Mouse (Mus musculus): Measurements from ENCODE around the gene Nop10.

Nop10 gene

DNA sequence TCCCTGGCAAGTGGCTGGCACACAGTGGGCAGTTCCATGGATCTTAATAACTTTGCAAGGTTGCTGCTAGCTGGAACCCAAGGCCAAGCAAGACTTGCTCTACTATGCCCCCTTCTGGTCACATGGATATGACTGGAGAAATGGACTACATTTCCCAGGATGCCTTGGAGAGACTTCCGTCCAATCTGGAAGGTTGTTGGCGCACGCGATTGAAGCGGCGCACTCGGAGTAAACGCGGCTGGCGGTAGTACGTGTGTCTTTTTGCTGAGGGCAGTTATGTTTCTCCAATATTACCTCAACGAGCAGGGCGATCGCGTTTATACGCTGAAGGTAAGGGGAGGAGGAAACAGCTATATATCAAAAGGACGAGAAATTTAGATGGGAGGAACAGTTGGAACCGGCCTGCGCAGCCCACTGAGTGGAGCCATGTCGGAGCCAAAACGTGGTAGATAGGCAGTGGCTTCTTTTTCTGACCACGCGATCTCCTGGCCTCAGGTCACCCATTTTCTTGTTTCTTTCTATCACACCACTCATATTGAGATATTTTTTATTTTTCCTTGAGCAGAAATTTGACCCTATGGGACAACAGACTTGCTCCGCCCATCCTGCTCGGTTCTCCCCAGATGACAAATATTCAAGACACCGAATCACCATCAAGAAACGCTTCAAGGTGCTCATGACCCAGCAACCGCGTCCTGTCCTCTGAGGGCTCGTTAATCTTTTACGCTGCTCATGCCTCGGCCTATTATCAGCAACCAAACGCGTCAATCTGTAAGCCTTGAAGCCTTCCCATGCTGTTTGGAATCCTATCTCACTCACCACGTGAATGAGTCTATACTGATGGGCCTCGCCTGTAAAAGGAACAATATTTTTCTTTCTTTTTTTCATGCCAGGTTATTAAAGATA is at the start of gene Nop10:
Gene Nop10, plus strand, starts transcription at position 179 of the 906 bp plus-strand sequence.
- DNase-seq (ENCODE audit: inconsistent ontology term): peak; percentile 83

- DNase-seq (ENCODE audit: inconsistent ontology term): peak; percentile 32
Observed at GRCm38 (mm10) chr2:112215977-112216376, 45.7 kb upstream of the Nop10 start.

DNA sequence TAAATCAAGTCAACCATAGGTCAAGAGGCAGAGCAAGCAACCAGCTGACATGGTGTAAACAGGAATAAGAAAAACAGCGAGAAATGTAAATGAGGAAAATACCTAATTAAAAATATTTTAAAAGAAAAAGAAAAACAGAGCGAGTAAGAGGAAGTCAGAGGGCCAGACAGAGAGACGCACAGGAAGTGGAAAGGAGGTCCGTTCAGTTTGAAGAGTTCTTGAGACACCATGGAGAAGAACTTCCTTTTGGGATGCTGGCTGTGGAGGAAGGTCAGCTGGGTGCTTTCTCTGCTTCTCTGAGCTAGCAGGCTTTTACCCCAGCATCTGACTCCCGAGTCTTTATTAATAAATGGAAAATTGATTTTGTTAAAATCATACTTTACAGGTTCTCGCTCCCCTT is 44.1 kb upstream of the Nop10 start:
- DNase-seq (ENCODE audit: inconsistent ontology term): no peak

DNA sequence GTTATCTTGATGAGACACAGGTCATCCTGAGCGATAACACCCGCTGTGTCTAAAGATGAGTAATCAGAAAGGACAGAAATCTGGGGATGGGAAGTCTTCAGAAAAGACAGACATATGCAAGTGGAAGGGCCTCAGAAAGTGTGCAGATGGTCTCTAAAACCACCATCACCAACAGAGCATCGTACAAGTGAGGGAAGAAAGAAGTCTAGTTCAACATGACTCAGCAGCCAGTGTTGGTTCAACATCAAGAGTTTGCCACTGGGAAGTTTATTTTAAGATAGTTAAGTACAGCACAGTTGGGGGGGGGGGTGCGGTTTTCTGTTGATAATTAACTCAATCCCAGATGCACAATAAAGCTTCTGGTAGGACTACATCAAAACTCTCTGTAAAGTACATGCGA is 40.8 kb upstream of the Nop10 start:
- no peak for DNase-seq (ENCODE audit: inconsistent ontology term)

GRCm38 (mm10) chr2:112222607-112223006 is 39.1 kb upstream of the Nop10 start:
- no peak for DNase-seq (ENCODE audit: inconsistent ontology term)

DNA sequence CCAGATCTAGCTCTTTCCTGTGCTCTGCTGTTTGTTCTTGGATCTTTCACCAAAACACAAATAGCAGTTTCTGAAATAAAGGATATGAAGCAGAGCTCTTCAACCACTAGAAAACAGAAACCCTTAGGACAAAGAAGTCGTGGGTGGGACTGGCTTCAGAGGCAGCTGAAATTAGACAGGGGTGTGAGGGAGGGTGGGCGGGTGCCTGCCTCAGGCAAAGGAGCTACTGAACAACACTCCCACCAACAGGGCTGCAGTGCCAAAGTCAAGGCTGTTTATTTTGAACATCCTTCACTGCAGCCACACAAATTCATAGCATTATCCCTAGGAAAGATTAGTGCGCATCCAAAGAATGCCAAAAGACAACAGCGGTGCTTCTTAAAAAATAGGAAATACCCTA is 37.4 kb upstream of the Nop10 start:
- DNase-seq (ENCODE audit: inconsistent ontology term): no peak

- no peak for DNase-seq (ENCODE audit: inconsistent ontology term)
Observed at GRCm38 (mm10) chr2:112232623-112233022, 29.1 kb upstream of the Nop10 start.

- no peak for DNase-seq (ENCODE audit: inconsistent ontology term)
Observed at GRCm38 (mm10) chr2:112236620-112237019, 25.1 kb upstream of the Nop10 start.

DNA sequence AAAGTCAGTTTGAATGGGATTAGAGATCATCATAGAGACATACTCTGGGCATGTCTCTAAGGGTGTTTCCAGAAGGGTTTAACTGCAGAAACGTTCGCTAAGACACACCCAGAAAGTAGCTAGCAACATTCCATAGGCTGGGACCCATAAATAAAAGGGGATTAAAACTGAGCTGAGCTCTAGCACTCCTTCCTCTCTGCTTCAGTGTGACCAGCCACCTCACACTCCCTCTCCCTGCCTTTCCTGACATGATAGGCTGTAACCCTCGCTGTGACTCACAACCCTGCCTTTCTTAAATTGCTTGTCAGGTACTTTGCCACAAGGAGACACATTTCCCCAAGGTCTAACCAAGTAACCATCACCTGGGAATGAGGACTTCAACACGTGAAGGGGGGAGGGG is 23.7 kb upstream of the Nop10 start:
- no peak for DNase-seq (ENCODE audit: inconsistent ontology term)

GRCm38 (mm10) chr2:112239212-112239934 is 22.4 kb upstream of the Nop10 start, which contains the start of gene Lpcat4:
Gene Lpcat4 (plus strand): TSS chr2:112239468.
- peak; percentile 88 for DNase-seq (ENCODE audit: inconsistent ontology term)

GRCm38 (mm10) chr2:112239935-112240721 is 21.6 kb upstream of the Nop10 start:
- peak; percentile 32 for DNase-seq (ENCODE audit: inconsistent ontology term)

- DNase-seq (ENCODE audit: inconsistent ontology term): no peak
Observed at GRCm38 (mm10) chr2:112241787-112242186, 19.9 kb upstream of the Nop10 start.

- DNase-seq (ENCODE audit: inconsistent ontology term): no peak
Observed at GRCm38 (mm10) chr2:112245307-112245706, 16.4 kb upstream of the Nop10 start.

- no peak for DNase-seq (ENCODE audit: inconsistent ontology term)
Observed at GRCm38 (mm10) chr2:112246193-112246592, 15.5 kb upstream of the Nop10 start.

GRCm38 (mm10) chr2:112247323-112247722 is 14.4 kb upstream of the Nop10 start:
- no peak for DNase-seq (ENCODE audit: inconsistent ontology term)

GRCm38 (mm10) chr2:112249780-112250453 is 11.8 kb upstream of the Nop10 start:
- DNase-seq (ENCODE audit: inconsistent ontology term): no peak

- no peak for DNase-seq (ENCODE audit: inconsistent ontology term)
Observed at GRCm38 (mm10) chr2:112254675-112255515, 6.8 kb upstream of the Nop10 start.

DNA sequence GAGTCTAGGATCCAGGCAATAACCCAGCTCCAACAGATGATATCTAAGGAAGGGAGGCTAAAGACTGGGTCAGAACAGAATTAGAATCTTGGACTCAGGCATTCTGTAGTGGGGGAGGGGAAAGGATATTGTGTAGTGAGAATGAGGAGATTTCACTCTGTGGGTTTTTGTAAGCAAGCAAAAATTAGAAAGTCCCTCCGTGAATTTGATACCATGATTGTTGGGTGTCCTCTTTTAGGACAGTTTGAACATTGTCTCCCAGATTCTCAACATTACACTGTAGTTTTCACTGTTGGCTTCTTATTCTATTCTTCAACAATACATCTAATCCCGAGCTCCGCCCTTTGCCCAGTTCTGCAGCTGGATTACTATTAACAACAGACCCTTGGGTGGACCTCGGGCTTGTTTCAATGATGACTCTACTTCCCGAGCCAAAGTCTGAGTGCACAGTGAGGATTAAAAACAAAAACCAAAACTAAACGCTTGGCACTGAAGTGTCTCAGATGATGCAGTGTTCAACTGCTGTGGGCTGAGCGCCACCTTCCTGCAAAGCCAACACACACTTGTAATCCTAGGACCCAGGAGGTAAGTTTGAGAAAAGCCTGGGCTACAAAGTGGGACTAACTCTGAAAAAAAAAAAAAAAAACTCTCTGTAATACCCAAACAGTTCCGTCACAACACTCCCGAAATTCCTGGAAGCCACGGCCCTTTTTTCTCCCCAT is 2.3 kb upstream of the Nop10 start, which contains the start of gene Nutm1:
Gene Nutm1, minus strand, starts transcription at position 51 of the 722 bp plus-strand sequence.
- no peak for DNase-seq (ENCODE audit: inconsistent ontology term)

DNA sequence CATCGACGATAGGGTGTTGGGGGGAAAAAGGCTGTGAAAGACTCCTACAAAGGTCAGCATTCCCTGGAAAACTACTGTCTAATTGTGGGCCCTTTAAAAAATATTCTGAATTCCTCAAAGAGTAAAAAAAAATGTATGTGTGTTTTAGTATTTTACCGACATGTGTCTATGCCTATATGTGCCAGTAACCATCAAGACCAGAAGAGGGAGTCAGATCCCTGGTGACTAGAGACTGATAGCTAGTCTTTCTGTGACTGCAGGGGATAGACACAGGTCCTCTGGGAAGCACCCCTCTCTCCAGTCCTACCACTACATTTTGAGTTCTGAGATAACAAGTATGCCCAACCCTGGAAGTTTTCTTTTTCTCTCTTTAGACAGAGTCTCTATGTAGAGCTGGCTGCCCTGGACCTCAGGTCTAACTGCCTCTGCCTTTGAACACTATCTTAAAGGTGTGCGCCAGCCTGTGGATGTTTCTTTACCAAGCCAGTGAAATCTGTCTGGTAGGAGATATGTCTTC is 1.1 kb downstream of the Nop10 start:
- DNase-seq (ENCODE audit: inconsistent ontology term): peak; percentile 25

All from Muller cell, postnatal 12 days (primary cell).